Mouse (Mus musculus) embryonic facial prominence, embryonic 12.5 days (tissue): ENCODE results near the gene Ppp3ca. TPM values are rescaled to one million over a fixed set of nuclear protein-coding genes. Genes with fewer than 3 reads are reported as not detected.

Experiments
- ATAC-seq: fragments of 200-750 bp; cut with Nextera tagmentation; 2 replicates; pipeline ENCODE4 v1.8.0; 2017; ENCODE audit not compliant: insufficient number of reproducible peaks, insufficient read depth, low FRiP score, low TSS enrichment
- H3K27ac ChIP-seq: fragments of 300-500 bp; sonication (generic); 2 replicates; pipeline ENCODE4 v1.5.1; 2016; ENCODE audit warnings: mild to moderate bottlenecking
- H3K27me3 ChIP-seq: fragments of 300-500 bp; sonication (generic); 2 replicates; pipeline ENCODE4 v1.6.1; 2016; ENCODE audit warnings: mild to moderate bottlenecking, moderate library complexity
- H3K36me3 ChIP-seq: fragments of 300-500 bp; sonication (generic); 2 replicates; pipeline ENCODE4 v1.6.1; 2016; ENCODE audit warnings: mild to moderate bottlenecking
- H3K4me1 ChIP-seq: fragments of 300-500 bp; sonication (generic); 2 replicates; pipeline ENCODE4 v1.6.1; 2016
- H3K4me2 ChIP-seq: fragments of 300-500 bp; sonication (generic); replicated peaks from 2 replicates; pipeline ENCODE4 v1.6.1; 2016; ENCODE audit warnings: mild to moderate bottlenecking, moderate library complexity
- H3K4me3 ChIP-seq: fragments of 300-500 bp; sonication (generic); 2 replicates; pipeline ENCODE4 v1.5.1; 2016; ENCODE audit warnings: mild to moderate bottlenecking
- H3K9ac ChIP-seq: fragments of 300-500 bp; sonication (generic); 2 replicates; pipeline ENCODE4 v1.6.1; 2016; ENCODE audit warnings: mild to moderate bottlenecking, moderate library complexity
- H3K9me3 ChIP-seq: fragments of 300-500 bp; sonication (generic); 2 replicates; pipeline ENCODE4 v1.6.1; 2016; ENCODE audit warnings: mild to moderate bottlenecking, moderate library complexity
- WGBS: fragments of 180-500 bp; shearing (Covaris S2); methylation state at CpG from one replicate; pipeline ENCODE4 v1.1.7; 2016; 5-methylcytosine and 5-hydroxymethylcytosine counted together
- microRNA-seq: library from miRNA; unstranded; fragments of <30 nt; microRNA quantifications from one replicate; pipeline ENCODE4, GENCODE M21; 2017
- polyA plus RNA-seq: library from polyadenylated mRNA; unstranded; fragments of >200 nt; fragmentation: Nextera tagmentation; extraction: Ambion mirVana; gene quantifications from 2 replicates; pipeline ENCODE4 v1.2.1, GENCODE M21; 2016

Gene Ppp3ca
- polyA plus RNA-seq, 1 experiment from 2014 or later = 110 TPM

DNA sequence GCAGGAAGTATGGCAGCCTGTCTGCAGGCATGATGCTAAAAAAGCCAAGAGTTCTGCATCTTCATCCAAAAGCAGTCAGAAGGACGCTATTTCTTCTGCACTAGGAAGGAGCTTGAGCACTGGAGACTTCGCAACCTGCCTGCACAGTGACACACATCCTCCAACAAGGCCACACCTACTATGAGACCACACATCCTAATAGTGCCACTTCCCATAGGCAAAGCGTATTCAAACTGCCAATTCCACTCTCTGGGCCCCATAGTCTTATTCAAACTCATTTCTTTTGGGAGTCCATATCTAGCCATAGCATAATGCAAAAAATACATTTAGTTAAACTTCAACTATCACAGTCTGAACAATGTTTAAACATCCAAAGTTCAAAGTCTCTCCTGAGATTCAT, 290.4 kb downstream of the Ppp3ca start:
- Histone ChIP-seq H3K27me3 (no peaks in the 10 kb centered on the region), H3K36me3 (no peaks in the 10 kb centered on the region), H3K9me3 (no peaks in the 10 kb centered on the region), H3K4me2 (no peak overlapping the region), H3K4me3 (no peak overlapping the region), H3K4me1 (no peaks in the 10 kb centered on the region), H3K9ac (no peak overlapping the region), H3K27ac (no peak overlapping the region)
- no peak for ATAC-seq
- WGBS = 84% methylated on average over 3 of the region's 3 CpGs

DNA sequence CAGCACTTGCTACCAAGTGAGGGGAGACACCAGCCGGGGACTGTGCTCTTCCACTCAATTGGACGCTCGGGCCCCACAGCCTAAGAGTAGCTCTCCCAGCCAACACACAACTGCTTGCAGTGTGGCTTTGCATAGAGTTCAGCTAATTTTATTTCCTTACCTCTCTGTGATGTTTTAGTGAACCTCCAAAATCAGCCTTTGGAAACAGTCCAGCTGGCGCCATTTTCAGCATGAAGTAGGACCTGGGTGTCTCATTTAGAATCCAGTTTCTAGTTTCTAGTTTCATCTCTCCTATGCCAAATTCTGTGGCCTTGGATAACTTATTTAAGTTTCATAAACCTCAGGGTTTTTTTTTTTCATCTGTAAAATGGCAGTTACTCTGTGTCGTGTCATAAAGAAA, 296.9 kb downstream of the Ppp3ca start:
- 88% methylated on average over 5 of the region's 5 CpGs for WGBS
- Histone ChIP-seq H3K27ac (no peak overlapping the region), H3K36me3 (no peaks in the 10 kb centered on the region), H3K9me3 (no peaks in the 10 kb centered on the region), H3K4me2 (no peak overlapping the region), H3K4me1 (no peaks in the 10 kb centered on the region), H3K27me3 (no peaks in the 10 kb centered on the region), H3K9ac (no peak overlapping the region), H3K4me3 (no peak overlapping the region)
- no peak for ATAC-seq

DNA sequence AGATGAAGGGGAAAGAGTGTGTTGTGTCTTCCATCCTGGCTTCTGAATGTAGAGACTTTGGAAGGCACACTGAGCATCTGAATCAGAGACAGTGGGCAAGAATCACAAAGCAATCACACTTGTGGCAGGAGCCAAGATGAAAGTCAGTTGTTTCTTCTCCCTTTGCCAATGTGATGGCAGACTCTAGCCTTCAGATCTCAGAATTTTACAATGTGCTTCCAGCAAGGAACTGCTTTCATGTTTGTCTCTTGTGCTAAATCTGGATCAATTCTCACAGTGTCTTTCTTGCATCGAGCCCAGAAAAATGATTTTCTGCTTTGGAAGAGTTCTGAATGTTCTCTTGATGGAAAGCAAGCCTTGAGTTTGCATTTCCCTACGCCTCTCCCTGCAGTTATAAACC, 297.6 kb downstream of the Ppp3ca start:
- no peaks in the 10 kb centered on the region for H3K4me1 ChIP-seq
- H3K9me3 ChIP-seq = no peaks in the 10 kb centered on the region
- H3K36me3 ChIP-seq = no peaks in the 10 kb centered on the region
- no peak overlapping the region for H3K9ac ChIP-seq
- no peak for ATAC-seq
- H3K4me2 ChIP-seq = no peak overlapping the region
- H3K27me3 ChIP-seq = no peaks in the 10 kb centered on the region
- H3K4me3 ChIP-seq = no peak overlapping the region
- WGBS = 83% methylated on average over 2 of the region's 2 CpGs
- no peak overlapping the region for H3K27ac ChIP-seq

DNA sequence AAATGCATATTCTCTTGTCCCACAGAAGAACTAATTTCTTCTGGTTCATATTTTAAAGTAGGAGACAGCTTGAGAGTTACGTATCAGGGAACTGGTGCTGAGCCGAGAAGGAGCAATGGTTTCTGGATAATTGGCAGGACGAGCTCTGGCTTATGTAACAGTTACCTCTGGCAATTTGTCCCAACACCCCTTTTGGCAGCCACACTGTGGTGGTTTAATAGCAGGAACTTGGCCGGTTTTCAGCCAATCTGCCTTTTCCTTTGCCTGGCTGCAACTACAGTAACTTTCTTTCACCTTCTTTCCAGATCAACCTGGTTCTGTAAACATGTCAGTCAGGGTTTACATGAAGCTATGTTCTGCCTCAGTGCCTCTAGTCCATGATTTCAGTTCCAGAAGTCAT, 299.9 kb downstream of the Ppp3ca start:
- Histone ChIP-seq H3K27me3 (no peaks in the 10 kb centered on the region), H3K9me3 (no peaks in the 10 kb centered on the region), H3K4me1 (no peaks in the 10 kb centered on the region), H3K9ac (no peak overlapping the region), H3K4me3 (no peak overlapping the region), H3K36me3 (no peaks in the 10 kb centered on the region), H3K27ac (no peak overlapping the region), H3K4me2 (no peak overlapping the region)
- 74% methylated on average over 4 of the region's 4 CpGs for WGBS
- no peak for ATAC-seq

DNA sequence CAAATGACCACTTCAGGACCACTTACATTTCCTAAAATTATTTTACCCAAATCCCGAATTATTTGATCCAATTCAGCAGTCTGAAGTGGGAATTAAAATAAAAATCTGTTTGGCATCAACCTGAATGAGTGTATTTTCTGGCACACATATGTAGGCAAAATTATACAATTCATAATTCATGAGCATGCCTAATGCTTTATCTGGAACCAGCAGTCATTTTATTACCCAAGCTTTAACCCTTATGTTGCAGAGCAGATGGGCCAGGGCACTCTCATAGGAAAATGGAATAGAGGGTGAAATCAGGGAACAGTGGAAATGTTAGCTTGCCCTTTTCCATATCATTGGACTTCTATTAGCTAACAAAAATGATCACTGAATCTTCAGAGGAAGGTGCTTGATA, 307.9 kb downstream of the Ppp3ca start:
- no peak overlapping the region for H3K27ac ChIP-seq
- no peaks in the 10 kb centered on the region for H3K27me3 ChIP-seq
- H3K36me3 ChIP-seq = no peaks in the 10 kb centered on the region
- 54% methylated on average over 1 of the region's 1 CpGs for WGBS
- ATAC-seq = no peak
- H3K4me2 ChIP-seq = no peak overlapping the region
- H3K9me3 ChIP-seq = no peaks in the 10 kb centered on the region
- no peak overlapping the region for H3K4me3 ChIP-seq
- H3K4me1 ChIP-seq = 0 out of 2 replicates have a peak, but pooled peaks cover 5% of the 10 kb centered on the region
- H3K9ac ChIP-seq = no peak overlapping the region

DNA sequence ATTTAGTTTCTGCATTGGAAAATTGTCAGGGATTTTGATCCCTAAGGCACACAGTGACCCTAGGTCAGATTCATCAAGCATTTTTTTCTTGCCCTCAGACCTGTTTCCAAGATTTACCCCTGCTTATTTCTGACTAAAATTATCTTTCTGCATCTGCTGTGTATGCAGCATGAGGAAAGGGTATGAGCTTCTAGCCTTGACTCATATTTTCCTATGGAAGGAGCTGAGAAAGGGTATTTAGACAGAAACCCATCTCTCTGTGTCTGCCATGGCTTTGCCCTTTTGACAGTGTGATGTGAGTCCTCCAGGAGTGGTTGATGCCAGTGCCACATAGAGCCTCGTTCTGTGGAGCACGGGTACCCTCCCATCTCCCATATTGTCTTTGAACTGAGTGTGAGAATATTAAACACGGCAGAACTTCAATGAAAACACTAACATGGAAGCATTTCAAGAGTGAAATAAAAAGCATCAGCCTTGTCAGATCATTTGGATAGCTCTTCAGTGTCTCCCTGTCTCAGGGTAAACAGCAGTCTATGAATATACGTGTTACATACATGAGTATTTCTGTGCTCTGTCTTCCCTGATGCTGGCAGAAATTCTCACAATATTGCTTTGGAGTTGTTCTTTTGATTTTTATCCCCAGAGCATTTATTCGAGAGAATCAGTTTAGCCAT, 311.1 kb downstream of the Ppp3ca start:
- Histone ChIP-seq H3K27ac (peak overlapping the region; percentile 30; the same call in 1 of the 2 replicates), H3K4me3 (no peak overlapping the region), H3K9ac (no peak overlapping the region), H3K36me3 (no peaks in the 10 kb centered on the region), H3K9me3 (no peaks in the 10 kb centered on the region), H3K27me3 (no peaks in the 10 kb centered on the region), H3K4me2 (no peak overlapping the region), H3K4me1 (0 out of 2 replicates have a peak, but pooled peaks cover 5% of the 10 kb centered on the region)
- WGBS = 67% methylated on average over 5 of the region's 5 CpGs
- no peak for ATAC-seq

DNA sequence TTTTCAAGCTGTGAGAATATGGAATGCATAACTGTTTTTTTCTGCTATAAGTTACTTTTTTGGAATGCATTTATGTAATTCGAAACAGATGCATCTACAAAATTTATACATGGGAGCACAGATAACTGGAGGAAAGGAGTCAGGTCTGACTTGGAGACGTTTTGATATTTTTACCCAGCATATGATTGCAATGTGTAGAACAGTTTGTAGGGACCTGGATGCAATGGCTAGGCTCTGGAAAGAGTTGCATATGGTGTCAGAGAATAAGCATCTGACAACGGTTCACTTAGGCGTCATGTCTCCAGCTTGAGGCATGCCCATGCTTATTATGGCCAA, 311.6 kb downstream of the Ppp3ca start:
- Histone ChIP-seq H3K27ac (no peak overlapping the region), H3K36me3 (no peaks in the 10 kb centered on the region), H3K9ac (no peak overlapping the region), H3K9me3 (no peaks in the 10 kb centered on the region), H3K27me3 (no peaks in the 10 kb centered on the region), H3K4me2 (no peak overlapping the region), H3K4me1 (0 out of 2 replicates have a peak, but pooled peaks cover 5% of the 10 kb centered on the region), H3K4me3 (no peak overlapping the region)
- no peak for ATAC-seq
- WGBS = 60% methylated on average over 4 of the region's 4 CpGs

DNA sequence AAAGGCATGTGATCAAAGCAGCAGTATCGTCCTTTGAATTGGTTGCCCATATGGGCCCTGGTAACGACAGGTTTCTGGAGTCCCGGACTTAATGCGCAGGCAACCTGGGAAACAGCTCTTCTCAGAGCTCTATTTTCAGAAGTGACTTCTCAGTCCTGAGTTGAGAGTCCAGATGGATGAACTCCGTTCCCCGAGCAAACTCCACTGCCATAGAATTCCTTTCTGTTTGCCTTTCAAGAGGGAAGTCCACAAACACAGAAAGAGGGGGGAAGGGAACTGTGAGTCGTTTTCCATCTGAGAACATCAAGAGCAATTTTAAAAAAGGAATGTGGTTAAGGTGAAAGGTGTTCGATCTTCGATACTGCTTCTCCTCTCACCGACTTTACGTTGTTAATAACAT, 312.1 kb downstream of the Ppp3ca start:
- H3K4me1 ChIP-seq = 0 out of 2 replicates have a peak, but pooled peaks cover 5% of the 10 kb centered on the region
- H3K9me3 ChIP-seq = no peaks in the 10 kb centered on the region
- H3K27me3 ChIP-seq = no peaks in the 10 kb centered on the region
- H3K36me3 ChIP-seq = no peaks in the 10 kb centered on the region
- H3K9ac ChIP-seq = no peak overlapping the region
- H3K4me2 ChIP-seq = no peak overlapping the region
- 78% methylated on average over 11 of the region's 11 CpGs for WGBS
- no peak for ATAC-seq
- H3K27ac ChIP-seq = no peak overlapping the region
- H3K4me3 ChIP-seq = no peak overlapping the region

DNA sequence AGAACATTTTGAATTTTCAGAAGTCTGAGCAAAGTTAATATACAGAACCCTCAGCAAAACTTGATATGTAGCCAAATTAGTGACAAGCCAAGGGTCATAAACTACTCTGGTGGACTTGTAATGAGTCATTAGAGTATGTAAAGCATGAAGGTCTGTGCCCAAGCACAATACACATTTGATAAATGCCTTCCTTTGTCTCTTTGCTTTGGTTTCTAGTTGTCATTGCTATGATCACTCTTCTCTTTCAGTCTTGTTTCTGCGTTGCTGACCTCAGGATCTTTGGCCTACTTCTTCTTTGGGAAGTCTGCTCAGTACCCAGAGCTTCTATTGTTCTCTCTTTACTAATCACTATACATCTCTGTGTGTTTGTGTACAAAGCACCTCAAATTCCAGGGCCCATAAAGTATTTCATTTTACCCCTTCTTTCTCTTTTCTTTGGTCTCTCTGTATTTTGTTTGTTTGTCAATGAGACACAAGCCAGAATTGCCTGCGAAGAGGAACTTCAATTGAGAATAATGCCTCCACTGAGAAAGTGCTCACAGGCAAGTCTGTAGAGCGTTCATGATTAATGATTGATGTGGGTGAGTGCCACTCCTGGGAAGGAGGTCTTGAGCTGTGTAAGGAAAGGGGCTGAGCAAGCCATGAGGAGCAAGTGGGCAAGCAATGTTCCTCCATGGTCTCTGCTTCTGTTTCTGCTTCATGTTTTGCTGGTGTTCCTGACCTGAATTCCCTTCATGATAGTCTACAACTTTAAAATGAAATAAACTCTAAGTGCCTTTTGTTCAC, 316.4 kb downstream of the Ppp3ca start:
- Histone ChIP-seq H3K4me1 (0 out of 2 replicates have a peak, but pooled peaks cover under 1% of the 10 kb centered on the region), H3K9ac (no peak overlapping the region), H3K4me2 (no peak overlapping the region), H3K4me3 (no peak overlapping the region), H3K27me3 (no peaks in the 10 kb centered on the region), H3K9me3 (no peaks in the 10 kb centered on the region), H3K36me3 (no peaks in the 10 kb centered on the region), H3K27ac (no peak overlapping the region)
- ATAC-seq = no peak
- WGBS = 77% methylated on average over 3 of the region's 3 CpGs

Small RNA genes within 50 kb of the gene (microRNA-seq; reads per million reads assigned to microRNA genes)
- not detected for gene Gm44327
